ENCODE assay signal across 28 mouse cellular contexts in genomic region chr3:28561408-28561807, GRCm38 (mm10).
A peak's percentile ranks its signal among the peaks of the same experiment; 100 is the strongest.
DNase-seq lines count a peak whose midpoint lies in the region; ATAC-seq and TF ChIP-seq lines count a peak whose summit lies in the region.
"Had no signal": no experiment of that assay in that cellular context is flagged by ENCODE, and none has a peak within 500 bp of the region (broad histone marks: within the 10 kb centered on the region; RNA-seq: fewer than 3 reads in every experiment).

No protein-coding gene starts in this region.

- H3K9me3 ChIP-seq in heart, postnatal 0 days (replicated peaks; ENCODE audit: control insufficient read depth, low read length) = no peaks in the 10 kb centered on the region
- no peaks in the 10 kb centered on the region for H3K9me3 ChIP-seq in intestine, embryonic 16.5 days (ENCODE audit: control insufficient read depth, low read length)
- H3K9me3 ChIP-seq: embryonic facial prominence, embryonic 15.5 days; forebrain, embryonic 10.5 days; forebrain, embryonic 12.5 days; G1E had no signal

- H3K4me3 ChIP-seq in heart, postnatal 0 days (ENCODE audit: low read depth, low read length) = no peak overlapping the region
- H3K4me3 ChIP-seq in heart, adult 2 months = no peak overlapping the region
- H3K4me3 ChIP-seq in intestine, embryonic 16.5 days (ENCODE audit: low read length) = no peak overlapping the region
- no peak overlapping the region for H3K4me3 ChIP-seq in small intestine, adult 2 months (ENCODE audit: low read depth, low read length)
- H3K4me3 ChIP-seq: embryonic facial prominence, embryonic 13.5 days; embryonic facial prominence, embryonic 15.5 days; erythroblast, embryonic 14.5 days; forebrain, embryonic 10.5 days; forebrain, embryonic 12.5 days had no signal

- TF ChIP-seq CTCF in heart, postnatal 0 days (IDR thresholded peaks at IDR 0.05; ENCODE audit: low read depth) = no peak
- no peak for TF ChIP-seq CTCF in heart, adult 2 months (IDR thresholded peaks at IDR 0.05)
- TF ChIP-seq CTCF in small intestine, adult 2 months (IDR thresholded peaks at IDR 0.05; ENCODE audit: extremely low read depth, insufficient read length, insufficient replicate concordance, low read depth, low read length) = no peak

- WGBS in heart, postnatal 0 days = 31% methylated on average over 4 of the region's 4 CpGs
- WGBS in heart, adult 2 months = 38% methylated on average over 4 of the region's 4 CpGs
- 45% methylated on average over 4 of the region's 4 CpGs for WGBS in intestine, embryonic 16.5 days
- 27% methylated on average over 4 of the region's 4 CpGs for WGBS in small intestine, adult 2 months

- no peaks in the 10 kb centered on the region for H3K79me2 ChIP-seq in heart, adult 2 months (replicated peaks; ENCODE audit: control insufficient read depth, insufficient read depth, low read length)

- intact Hi-C loops in heart, adult 2 months (cut with DNase I) = loop anchor here (5.0 to 10.0 kb wide), 2 partner anchors 183 to 394 kb away; no protein-coding TSS in a partner anchor

- no peak overlapping the region for H3K4me2 ChIP-seq in heart, postnatal 0 days (ENCODE audit: low read depth, low read length)
- H3K4me2 ChIP-seq in intestine, embryonic 16.5 days (ENCODE audit: low read depth, low read length) = no peak overlapping the region
- H3K4me2 ChIP-seq: embryonic facial prominence, embryonic 13.5 days; embryonic facial prominence, embryonic 15.5 days; forebrain, embryonic 12.5 days had no signal

- H3K27ac ChIP-seq in heart, postnatal 0 days (ENCODE audit: low read depth) = no peak overlapping the region
- H3K27ac ChIP-seq in heart, adult 2 months = no peak overlapping the region
- H3K27ac ChIP-seq in intestine, embryonic 16.5 days (ENCODE audit: low read length) = no peak overlapping the region
- peak overlapping the region; percentile 53; the same call in 1 of the 2 replicates for H3K27ac ChIP-seq in small intestine, adult 2 months (ENCODE audit: insufficient read depth, low read depth, low read length)
- H3K27ac ChIP-seq: embryonic facial prominence, embryonic 13.5 days; embryonic facial prominence, embryonic 15.5 days; forebrain, embryonic 10.5 days; forebrain, embryonic 12.5 days had no signal

- H3K27me3 ChIP-seq in heart, postnatal 0 days (ENCODE audit: control insufficient read depth, insufficient read depth, low read length) = peaks cover 13% of the 10 kb centered on the region; the same call in 1 of the 2 replicates
- H3K27me3 ChIP-seq in heart, adult 2 months (ENCODE audit: control insufficient read depth, insufficient read depth, low read length) = no peaks in the 10 kb centered on the region
- no peaks in the 10 kb centered on the region for H3K27me3 ChIP-seq in intestine, embryonic 16.5 days (replicated peaks; ENCODE audit: control insufficient read depth, insufficient read depth, low read length)
- H3K27me3 ChIP-seq in small intestine, adult 2 months (ENCODE audit: control insufficient read depth, insufficient read depth, low read length) = no peaks in the 10 kb centered on the region
- H3K27me3 ChIP-seq: CH12.LX; embryonic facial prominence, embryonic 13.5 days; embryonic facial prominence, embryonic 15.5 days; forebrain, embryonic 12.5 days; Patski had no signal

- H3K4me1 ChIP-seq in heart, postnatal 0 days (ENCODE audit: control insufficient read depth, insufficient read depth) = no peaks in the 10 kb centered on the region; the same call in 1 of the 2 replicates
- peaks cover 3% of the 10 kb centered on the region for H3K4me1 ChIP-seq in heart, adult 2 months (ENCODE audit: control insufficient read depth, insufficient read depth, low read length)
- peaks cover 3% of the 10 kb centered on the region; the same call in 1 of the 2 replicates for H3K4me1 ChIP-seq in intestine, embryonic 16.5 days (ENCODE audit: control insufficient read depth, insufficient read depth, low read length)
- H3K4me1 ChIP-seq in small intestine, adult 2 months (ENCODE audit: control insufficient read depth, insufficient read depth, insufficient read length, low read length) = peaks cover 14% of the 10 kb centered on the region

- no peak for TF ChIP-seq EP300 in heart, postnatal 0 days (IDR thresholded peaks at IDR 0.05; ENCODE audit: low read depth)
- no peak for TF ChIP-seq EP300 in heart, adult 2 months (IDR thresholded peaks at IDR 0.05; ENCODE audit: insufficient read depth, low read depth, low read length)

- H3K9ac ChIP-seq in heart, postnatal 0 days (replicated peaks; ENCODE audit: low read depth, low read length) = no peak overlapping the region
- H3K9ac ChIP-seq in heart, adult 2 months (ENCODE audit: low read depth, low read length) = no peak overlapping the region
- no peak overlapping the region for H3K9ac ChIP-seq in intestine, embryonic 16.5 days (ENCODE audit: low read depth, low read length)
- H3K9ac ChIP-seq: embryonic facial prominence, embryonic 13.5 days; embryonic facial prominence, embryonic 15.5 days; forebrain, embryonic 12.5 days had no signal

- no peak for TF ChIP-seq POLR2A in heart, adult 2 months (IDR thresholded peaks at IDR 0.05; ENCODE audit: insufficient read depth, low read depth, low read length)
- TF ChIP-seq POLR2A in small intestine, adult 2 months (IDR thresholded peaks at IDR 0.05; ENCODE audit: low read depth, low read length) = no peak

- no peak for ATAC-seq in heart, postnatal 0 days (ENCODE audit: insufficient read depth, low read depth)
- peak; percentile 39; the same call in 1 of the 2 replicates for ATAC-seq in intestine, embryonic 16.5 days
- ATAC-seq: activated CD4-positive, CD25-positive, alpha-beta regulatory T cell, adult 4 months; CD4-positive, CD25-positive, alpha-beta regulatory T cell, adult 4 months; forebrain, embryonic 14.5 days; Patski had no signal

- H3K36me3 ChIP-seq in heart, postnatal 0 days (replicated peaks; ENCODE audit: control insufficient read depth, insufficient read depth, low read length) = peaks cover 7% of the 10 kb centered on the region
- H3K36me3 ChIP-seq in heart, adult 2 months (ENCODE audit: control insufficient read depth, insufficient read depth, low read length) = no peaks in the 10 kb centered on the region
- H3K36me3 ChIP-seq in intestine, embryonic 16.5 days (ENCODE audit: control insufficient read depth, insufficient read depth, low read length) = no peaks in the 10 kb centered on the region
- H3K36me3 ChIP-seq in small intestine, adult 2 months (ENCODE audit: control insufficient read depth, insufficient read depth, low read length) = peaks cover 14% of the 10 kb centered on the region
- H3K36me3 ChIP-seq: embryonic facial prominence, embryonic 13.5 days; embryonic facial prominence, embryonic 15.5 days; forebrain, embryonic 10.5 days; forebrain, embryonic 12.5 days; G1E had no signal

- DNase-seq in heart, adult 11 months = peak; percentile 74
- no peak for DNase-seq in heart, postnatal 4 days
- peak; percentile 29 for DNase-seq in heart, postnatal 0 days (ENCODE audit: low spot score)
- no peak for DNase-seq in heart, adult 2 months
- no peak for DNase-seq in frontal cortex, adult 2 months (ENCODE audit: extremely low spot score in 1 of 2, low spot score in 1 of 2)
- DNase-seq: adrenal gland, adult 8-10 months; adrenal gland, postnatal 14 days; adrenal gland, postnatal 36 days; B cell, adult 2 months; cerebellum, adult 11-12 months; cerebellum, adult 2 months; cerebellum, adult 9-10 months; cerebellum, postnatal 10 days; cerebellum, postnatal 25 days; embryo, embryonic 11 days had no signal

Comparison
In these comparisons a context has a peak if more than half of its experiments do, and no peak if none do; other contexts are left out.
1. DNase-seq: peak in heart, adult 11 months (single experiment) and heart, postnatal 0 days (single experiment); none in heart, postnatal 4 days (single experiment), heart, adult 2 months (0 of 2) and frontal cortex, adult 2 months (0 of 2).